Mouse (Mus musculus): ENCODE results near the gene Ptgr1. TPM values are rescaled to one million over a fixed set of nuclear protein-coding genes. Genes with fewer than 3 reads are reported as not detected.

Gene Ptgr1
- polyA plus RNA-seq, 1 experiment from 2014 or later: 17.4 TPM

DNA sequence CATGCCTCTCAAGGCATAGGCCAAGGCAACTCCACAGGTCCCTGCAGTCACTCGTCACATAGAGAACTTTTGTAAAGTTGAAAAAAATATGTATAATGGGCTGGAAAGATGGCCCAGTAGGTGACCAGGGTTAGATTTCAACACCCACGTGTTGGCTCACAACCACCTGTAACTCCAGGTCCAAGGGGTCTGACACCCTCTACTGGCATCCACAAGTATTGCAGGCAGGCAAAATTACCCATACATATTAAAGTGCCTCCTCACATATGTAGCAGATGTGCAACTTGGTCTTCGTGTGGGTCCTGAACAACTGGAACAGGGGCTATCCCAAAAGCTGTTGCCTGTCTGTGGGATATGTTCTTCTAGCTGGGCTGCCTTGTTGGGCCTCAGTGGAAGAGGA lies 59.3 kb downstream of the Ptgr1 start:
- WGBS: 69% methylated on average over 3 of the region's 3 CpGs

GRCm38 (mm10) chr4:58926120-58926519 lies 60.8 kb downstream of the Ptgr1 start:
- no peak for DNase-seq (ENCODE audit: low spot score)
- Histone ChIP-seq H3K9ac (ENCODE audit: low read depth, low read length) (no peak overlapping the region), H3K4me2 (replicated peaks; ENCODE audit: low read depth, low read length) (no peak overlapping the region), H3K27ac (ENCODE audit: low read depth, low read length) (no peak overlapping the region), H3K4me1 (replicated peaks; ENCODE audit: control insufficient read depth, insufficient read depth, low read length) (no peaks in the 10 kb centered on the region), H3K4me3 (ENCODE audit: low read depth, low read length) (no peak overlapping the region), H3K9me3 (ENCODE audit: control insufficient read depth, low read length) (no peaks in the 10 kb centered on the region), H3K36me3 (ENCODE audit: control insufficient read depth, insufficient read depth, low read length) (no peaks in the 10 kb centered on the region), H3K27me3 (ENCODE audit: control insufficient read depth, insufficient read depth, low read length) (no peaks in the 10 kb centered on the region)
- 55% methylated on average over 2 of the region's 2 CpGs for WGBS
- no peak for ATAC-seq (ENCODE audit: low FRiP score)

More for the DNA sequence above, 59.3 kb downstream of the Ptgr1 start:
- no peak overlapping the region for H3K27ac ChIP-seq (ENCODE audit: low read depth, low read length)
- H3K4me1 ChIP-seq (replicated peaks; ENCODE audit: control insufficient read depth, insufficient read depth, low read length): no peaks in the 10 kb centered on the region
- no peaks in the 10 kb centered on the region for H3K9me3 ChIP-seq (ENCODE audit: control insufficient read depth, low read length)
- ATAC-seq (ENCODE audit: low FRiP score): no peak
- no peaks in the 10 kb centered on the region for H3K27me3 ChIP-seq (ENCODE audit: control insufficient read depth, insufficient read depth, low read length)
- H3K36me3 ChIP-seq (ENCODE audit: control insufficient read depth, insufficient read depth, low read length): no peaks in the 10 kb centered on the region
- no peak overlapping the region for H3K9ac ChIP-seq (ENCODE audit: low read depth, low read length)
- no peak for DNase-seq (ENCODE audit: low spot score)
- H3K4me2 ChIP-seq (replicated peaks; ENCODE audit: low read depth, low read length): no peak overlapping the region
- no peak overlapping the region for H3K4me3 ChIP-seq (ENCODE audit: low read depth, low read length)

DNA sequence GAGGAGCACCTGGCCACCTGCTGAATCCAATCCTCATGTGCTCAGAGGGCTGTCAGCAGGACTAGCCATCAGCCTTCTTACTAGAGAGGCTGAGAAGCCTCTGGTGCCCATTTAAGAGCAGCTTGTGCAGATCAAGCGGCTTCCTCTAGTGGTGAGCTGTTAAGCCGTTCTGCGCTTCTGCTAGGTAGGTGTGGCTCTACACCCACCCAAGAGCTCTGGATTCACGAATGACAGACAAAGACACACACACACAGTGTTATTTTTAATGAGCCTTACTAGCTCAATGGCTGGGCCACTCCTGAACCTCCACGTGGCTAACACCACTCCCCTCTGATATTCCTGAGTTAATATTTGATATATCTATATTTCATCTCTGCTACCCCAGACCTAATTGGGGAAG lies 61.3 kb downstream of the Ptgr1 start:
- H3K4me2 ChIP-seq (replicated peaks; ENCODE audit: low read depth, low read length): no peak overlapping the region
- H3K9ac ChIP-seq (ENCODE audit: low read depth, low read length): no peak overlapping the region
- H3K4me1 ChIP-seq (replicated peaks; ENCODE audit: control insufficient read depth, insufficient read depth, low read length): no peaks in the 10 kb centered on the region
- WGBS: 55% methylated on average over 5 of the region's 5 CpGs
- DNase-seq (ENCODE audit: low spot score) (no peak), ATAC-seq (ENCODE audit: low FRiP score) (no peak)
- H3K27ac ChIP-seq (ENCODE audit: low read depth, low read length): no peak overlapping the region
- no peaks in the 10 kb centered on the region for H3K36me3 ChIP-seq (ENCODE audit: control insufficient read depth, insufficient read depth, low read length)
- H3K4me3 ChIP-seq (ENCODE audit: low read depth, low read length): no peak overlapping the region
- no peaks in the 10 kb centered on the region for H3K9me3 ChIP-seq (ENCODE audit: control insufficient read depth, low read length)
- no peaks in the 10 kb centered on the region for H3K27me3 ChIP-seq (ENCODE audit: control insufficient read depth, insufficient read depth, low read length)

GRCm38 (mm10) chr4:58923933-58924332 lies 63.0 kb downstream of the Ptgr1 start:
- WGBS: 89% methylated on average over 2 of the region's 2 CpGs
- H3K9ac ChIP-seq (ENCODE audit: low read depth, low read length): no peak overlapping the region

More at GRCm38 (mm10) chr4:58923933-58924332, 63.0 kb downstream of the Ptgr1 start:
- H3K27ac ChIP-seq (ENCODE audit: low read depth, low read length): no peak overlapping the region
- no peak for ATAC-seq (ENCODE audit: low FRiP score)
- H3K36me3 ChIP-seq (ENCODE audit: control insufficient read depth, insufficient read depth, low read length): no peaks in the 10 kb centered on the region
- H3K4me2 ChIP-seq (replicated peaks; ENCODE audit: low read depth, low read length): no peak overlapping the region
- H3K4me1 ChIP-seq (replicated peaks; ENCODE audit: control insufficient read depth, insufficient read depth, low read length): no peaks in the 10 kb centered on the region
- H3K4me3 ChIP-seq (ENCODE audit: low read depth, low read length): no peak overlapping the region
- H3K27me3 ChIP-seq (ENCODE audit: control insufficient read depth, insufficient read depth, low read length): no peaks in the 10 kb centered on the region
- no peak for DNase-seq (ENCODE audit: low spot score)
- no peaks in the 10 kb centered on the region for H3K9me3 ChIP-seq (ENCODE audit: control insufficient read depth, low read length)

Other genes starting within 250 kb of the Ptgr1 start
- gene Olfr267, start 199.4 kb downstream of the Ptgr1 start, polyA plus RNA-seq (2014; fragmentation: Nextera tagmentation; extraction: Ambion mirVana): 0.06 and 0.18 TPM in 2 replicates
- 41.9 and 43.4 TPM in 2 replicates for gene Ecpas, start 74.4 kb downstream of the Ptgr1 start, polyA plus RNA-seq (2014; fragmentation: Nextera tagmentation; extraction: Ambion mirVana)
- gene Zkscan16, start 43.5 kb downstream of the Ptgr1 start, polyA plus RNA-seq (2014; fragmentation: Nextera tagmentation; extraction: Ambion mirVana): 0.73 and 0.93 TPM in 2 replicates
- 5.4 and 6.5 TPM in 2 replicates for gene Dnajc25, start 7.9 kb upstream of the Ptgr1 start, polyA plus RNA-seq (2014; fragmentation: Nextera tagmentation; extraction: Ambion mirVana)
- gene Gm20503, start 16.1 kb upstream of the Ptgr1 start, polyA plus RNA-seq (2014; fragmentation: Nextera tagmentation; extraction: Ambion mirVana): 6.9 and 8.2 TPM in 2 replicates
- 99.2 and 104 TPM in 2 replicates for gene Gng10, start 48.0 kb upstream of the Ptgr1 start, polyA plus RNA-seq (2014; fragmentation: Nextera tagmentation; extraction: Ambion mirVana)
- gene AI481877, start 151.9 kb upstream of the Ptgr1 start, polyA plus RNA-seq (2014; fragmentation: Nextera tagmentation; extraction: Ambion mirVana): not detected in 2 replicates
- 15.0 and 19.7 TPM in 2 replicates for gene Ugcg, start 202.1 kb upstream of the Ptgr1 start, polyA plus RNA-seq (2014; fragmentation: Nextera tagmentation; extraction: Ambion mirVana)

All from hindbrain, embryonic 11.5 days (tissue).